9 mouse cellular contexts compared by ENCODE assay signal in genomic region chr5:24039423-24039822, GRCm38 (mm10). TPM values are rescaled to one million over a fixed set of nuclear protein-coding genes. Genes with fewer than 3 reads are reported as not detected.
DNase-seq lines count a peak whose midpoint lies in the region; ATAC-seq and TF ChIP-seq lines count a peak whose summit lies in the region.
"Had no signal": no experiment of that assay in that cellular context is flagged by ENCODE, and none has a peak within 500 bp of the region (broad histone marks: within the 10 kb centered on the region; RNA-seq: fewer than 3 reads in every experiment).

No protein-coding gene starts in this region.

- peaks cover 11% of the 10 kb centered on the region for H3K4me1 ChIP-seq in heart, adult 2 months (ENCODE audit: control insufficient read depth, insufficient read depth, low read length)
- H3K4me1 ChIP-seq in hindbrain, embryonic 16.5 days (ENCODE audit: control insufficient read depth, insufficient read depth, low read depth, low read length), result no peaks in the 10 kb centered on the region

- ATAC-seq in erythroblast, adult 5-6 weeks (replicated peaks; ENCODE audit: low FRiP score, poor library complexity, severe bottlenecking), result peak; percentile 73
- peak; percentile 42 for ATAC-seq in megakaryocyte-erythroid progenitor cell, adult 5-6 weeks (replicated peaks; ENCODE audit: low FRiP score, low TSS enrichment, poor library complexity, severe bottlenecking)
- ATAC-seq in hindbrain, embryonic 16.5 days, result no peak

- no peaks in the 10 kb centered on the region for H3K79me3 ChIP-seq in C2C12 (ENCODE audit: low read depth)

- no peak overlapping the region for H3K9ac ChIP-seq in heart, adult 2 months (ENCODE audit: low read depth, low read length)
- H3K9ac ChIP-seq in hindbrain, embryonic 16.5 days (ENCODE audit: low read depth, low read length), result no peak overlapping the region

- no peak for TF ChIP-seq EP300 in heart, adult 2 months (IDR thresholded peaks at IDR 0.05; ENCODE audit: insufficient read depth, low read depth, low read length)

- H3K27me3 ChIP-seq in heart, adult 2 months (ENCODE audit: control insufficient read depth, insufficient read depth, low read length), result no peaks in the 10 kb centered on the region
- H3K27me3 ChIP-seq in C2C12 (ENCODE audit: control insufficient read depth, insufficient read depth, insufficient read length), result no peaks in the 10 kb centered on the region
- H3K27me3 ChIP-seq in hindbrain, embryonic 16.5 days (replicated peaks; ENCODE audit: control insufficient read depth, insufficient read depth, low read length), result no peaks in the 10 kb centered on the region

- TF ChIP-seq POLR2A in heart, adult 2 months (IDR thresholded peaks at IDR 0.05; ENCODE audit: insufficient read depth, low read depth, low read length), result no peak

- peak overlapping the region; percentile 12; the same call in 1 of the 2 replicates for H3K4me3 ChIP-seq in heart, adult 2 months
- H3K4me3 ChIP-seq in C2C12 (ENCODE audit: insufficient read depth, poor library complexity, severe bottlenecking), result no peak overlapping the region
- H3K4me3 ChIP-seq in hindbrain, embryonic 16.5 days (ENCODE audit: low read length), result no peak overlapping the region

- H3K9me3 ChIP-seq in hindbrain, embryonic 16.5 days (ENCODE audit: control insufficient read depth, low read length), result no peaks in the 10 kb centered on the region

- H3ac ChIP-seq in C2C12 (ENCODE audit: control insufficient read depth, insufficient read length, low read depth), result no peak overlapping the region

- intact Hi-C loops in heart, adult 2 months (cut with DNase I), result loop anchor here (5.0 kb wide), 1 partner anchor 147 kb away; no protein-coding TSS in a partner anchor
- intact Hi-C loops in heart, postnatal 25 days (cut with DNase I), result no loop called here

- DNase-seq in heart, adult 2 months, result peak; percentile 35 to 60
- DNase-seq in heart, postnatal 25 days (ENCODE audit: low spot score), result no peak
- no peak for DNase-seq in thymus, postnatal 25 days
- DNase-seq in right cerebral cortex, adult 18-20 months, result no peak
- DNase-seq: right cerebral cortex, postnatal 25 days had no signal

- 51% methylated on average over 5 of the region's 5 CpGs for WGBS in heart, adult 2 months
- 90% methylated on average over 5 of the region's 5 CpGs for WGBS in hindbrain, embryonic 16.5 days

- no peak overlapping the region for H3K4me2 ChIP-seq in hindbrain, embryonic 16.5 days (ENCODE audit: low read length)

- H3K36me3 ChIP-seq in heart, adult 2 months (ENCODE audit: control insufficient read depth, insufficient read depth, low read length), result no peaks in the 10 kb centered on the region
- H3K36me3 ChIP-seq in C2C12 (ENCODE audit: control insufficient read depth, insufficient read depth), result no peaks in the 10 kb centered on the region
- H3K36me3 ChIP-seq in hindbrain, embryonic 16.5 days (ENCODE audit: control insufficient read depth, insufficient read depth, low read length), result no peaks in the 10 kb centered on the region

- no peak for TF ChIP-seq CTCF in heart, adult 2 months (IDR thresholded peaks at IDR 0.05)
- no peak for TF ChIP-seq CTCF in C2C12 (IDR thresholded peaks at IDR 0.05; ENCODE audit: control insufficient read depth, insufficient read depth, insufficient read length)

- H3K79me2 ChIP-seq in heart, adult 2 months (replicated peaks; ENCODE audit: control insufficient read depth, insufficient read depth, low read length), result no peaks in the 10 kb centered on the region
- H3K79me2 ChIP-seq in C2C12 (ENCODE audit: control insufficient read depth, insufficient read depth), result no peaks in the 10 kb centered on the region

- H3K27ac ChIP-seq in heart, adult 2 months, result peak overlapping the region; percentile 31; the same call in 1 of the 2 replicates
- no peak overlapping the region for H3K27ac ChIP-seq in hindbrain, embryonic 16.5 days (ENCODE audit: low read depth, low read length)

TF ChIP-seq in C2C12, 6 proteins besides CTCF, POLR2A, EP300 and RAD21:
- TF ChIP-seq USF1 (IDR thresholded peaks at IDR 0.05; ENCODE audit: low read depth) (peak; percentile 97), CEBPB (IDR thresholded peaks at IDR 0.05; ENCODE audit: low read depth) (no peak), MAX (IDR thresholded peaks at IDR 0.05) (no peak)

RNA-seq across cellular contexts. Expression of gene Fam126a, which starts 8.9 kb away (rescaled TPM):
- 10 to 100 TPM; 41.3 to 44.1 TPM for total RNA-seq in heart, adult 2 months (2021)
- polyA plus RNA-seq in heart, adult 2 months (2012; rRNA removed), result 9.2 and 18.1 TPM in 2 replicates
- 10 to 100 TPM; 35.8 to 42.9 TPM for total RNA-seq in heart, postnatal 25 days (2021)
- polyA plus RNA-seq in C2C12 (2012; fragmentation: generic; extraction: Trizol), result 10.1 TPM
- total RNA-seq in erythroblast, adult 5-6 weeks (2015; ENCODE audit: low replicate concordance), result 255 and 281 TPM in 2 replicates
- total RNA-seq in erythroblast, adult 5-6 weeks (2017; ENCODE audit: low replicate concordance), result 210 and 266 TPM in 2 replicates
- 46.6 and 46.8 TPM in 2 replicates for total RNA-seq in megakaryocyte-erythroid progenitor cell, adult 5-6 weeks (2014; fragmentation: Nextera tagmentation)
- total RNA-seq in megakaryocyte-erythroid progenitor cell, adult 5-6 weeks (2017), result 58.4 TPM in 2 replicates
- 24.0 and 31.0 TPM in 2 replicates for polyA plus RNA-seq in hindbrain, embryonic 16.5 days (2015; fragmentation: Nextera tagmentation; extraction: Ambion mirVana)

Comparison
In these comparisons a context has a peak if more than half of its experiments do, and no peak if none do; other contexts are left out.
1. DNase-seq: peak in heart, adult 2 months (2 of 2); none in heart, postnatal 25 days (single experiment), thymus, postnatal 25 days (single experiment) and right cerebral cortex, adult 18-20 months (single experiment).